ENCODE assay signal across 9 mouse cellular contexts in genomic region chr7:43894836-43895235, GRCm38 (mm10). TPM values are rescaled to one million over a fixed set of nuclear protein-coding genes. Genes with fewer than 3 reads are reported as not detected.
DNase-seq lines count a peak whose midpoint lies in the region; ATAC-seq lines count a peak whose summit lies in the region.
"Had no signal": no experiment of that assay in that cellular context is flagged by ENCODE, and none has a peak within 500 bp of the region (broad histone marks: within the 10 kb centered on the region; RNA-seq: fewer than 3 reads in every experiment).

No protein-coding gene starts in this region.

- peak; percentile 53 for ATAC-seq in CD4-positive, CD25-positive, alpha-beta regulatory T cell, adult 4 months
- ATAC-seq in forebrain, embryonic 11.5 days (replicated peaks; ENCODE audit: low FRiP score) = peak; percentile 91
- peak; percentile 96 for ATAC-seq in heart, embryonic 16.5 days (replicated peaks; ENCODE audit: extremely low read depth, insufficient read depth, low FRiP score)
- peak; percentile 71 for ATAC-seq in liver, embryonic 11.5 days (replicated peaks; ENCODE audit: low FRiP score)
- ATAC-seq in neural tube, embryonic 11.5 days (ENCODE audit: insufficient read depth, low FRiP score, low TSS enrichment) = peak; percentile 83
- peak; percentile 83 for ATAC-seq in stomach, embryonic 15.5 days (ENCODE audit: insufficient read depth, low FRiP score, low read depth)

- no peaks in the 10 kb centered on the region for H3K36me3 ChIP-seq in forebrain, embryonic 11.5 days (ENCODE audit: control insufficient read depth, insufficient read depth, low read length)
- H3K36me3 ChIP-seq in heart, embryonic 16.5 days (ENCODE audit: control insufficient read depth, insufficient read depth) = no peaks in the 10 kb centered on the region
- H3K36me3 ChIP-seq in liver, embryonic 11.5 days (ENCODE audit: control insufficient read depth, insufficient read depth, low read length) = no peaks in the 10 kb centered on the region
- no peaks in the 10 kb centered on the region for H3K36me3 ChIP-seq in neural tube, embryonic 11.5 days (ENCODE audit: control insufficient read depth, insufficient read depth, low read length)
- no peaks in the 10 kb centered on the region for H3K36me3 ChIP-seq in stomach, embryonic 15.5 days

- no peak overlapping the region for H3K27ac ChIP-seq in forebrain, embryonic 11.5 days (ENCODE audit: low read depth, low read length)
- no peak overlapping the region for H3K27ac ChIP-seq in heart, embryonic 16.5 days (ENCODE audit: low read length)
- no peak overlapping the region for H3K27ac ChIP-seq in liver, embryonic 11.5 days (ENCODE audit: low read depth, low read length)
- H3K27ac ChIP-seq in neural tube, embryonic 11.5 days (ENCODE audit: low read depth, low read length) = no peak overlapping the region
- H3K27ac ChIP-seq in stomach, embryonic 15.5 days = no peak overlapping the region

- no peak overlapping the region for H3K4me3 ChIP-seq in forebrain, embryonic 11.5 days (ENCODE audit: low read depth, low read length)
- H3K4me3 ChIP-seq in heart, embryonic 16.5 days (ENCODE audit: low read length) = no peak overlapping the region
- H3K4me3 ChIP-seq in liver, embryonic 11.5 days (ENCODE audit: low read depth, low read length) = no peak overlapping the region
- no peak overlapping the region for H3K4me3 ChIP-seq in neural tube, embryonic 11.5 days (ENCODE audit: low read depth, low read length)
- no peak overlapping the region for H3K4me3 ChIP-seq in stomach, embryonic 15.5 days (replicated peaks)
- H3K4me3 ChIP-seq: erythroblast, embryonic 14.5 days had no signal

- no peaks in the 10 kb centered on the region for H3K9me3 ChIP-seq in forebrain, embryonic 11.5 days (ENCODE audit: control insufficient read depth, low read length)
- H3K9me3 ChIP-seq in heart, embryonic 16.5 days (replicated peaks; ENCODE audit: control insufficient read depth, low read length) = no peaks in the 10 kb centered on the region
- H3K9me3 ChIP-seq in liver, embryonic 11.5 days (ENCODE audit: control insufficient read depth, low read length) = no peaks in the 10 kb centered on the region
- H3K9me3 ChIP-seq in neural tube, embryonic 11.5 days (ENCODE audit: control insufficient read depth, low read length) = no peaks in the 10 kb centered on the region
- H3K9me3 ChIP-seq in stomach, embryonic 15.5 days = no peaks in the 10 kb centered on the region

- H3K27me3 ChIP-seq in forebrain, embryonic 11.5 days (ENCODE audit: control insufficient read depth, insufficient read depth, low read length) = no peaks in the 10 kb centered on the region
- no peaks in the 10 kb centered on the region for H3K27me3 ChIP-seq in heart, embryonic 16.5 days (ENCODE audit: control insufficient read depth, insufficient read depth, low read length)
- no peaks in the 10 kb centered on the region for H3K27me3 ChIP-seq in liver, embryonic 11.5 days (replicated peaks; ENCODE audit: control insufficient read depth, insufficient read depth, low read length)
- no peaks in the 10 kb centered on the region for H3K27me3 ChIP-seq in neural tube, embryonic 11.5 days (ENCODE audit: control insufficient read depth, insufficient read depth, low read length)
- no peaks in the 10 kb centered on the region for H3K27me3 ChIP-seq in stomach, embryonic 15.5 days (replicated peaks)

- peak; percentile 64 for DNase-seq in c-Kit-positive CD71-negative TER-119-negative erythroid progenitor cells, embryonic 14.5 days (ENCODE audit: low read depth)
- peak; percentile 90 for DNase-seq in forebrain, embryonic 11.5 days (ENCODE audit: low spot score)
- DNase-seq in kidney, postnatal 14 days = peak; percentile 90
- peak; percentile 58 for DNase-seq in liver, embryonic 11.5 days (ENCODE audit: low spot score)
- peak; percentile 88 for DNase-seq in neural tube, embryonic 11.5 days (ENCODE audit: low spot score)

- no peak overlapping the region for H3K9ac ChIP-seq in forebrain, embryonic 11.5 days (ENCODE audit: low read length)
- H3K9ac ChIP-seq in heart, embryonic 16.5 days (ENCODE audit: low read length) = no peak overlapping the region
- H3K9ac ChIP-seq in liver, embryonic 11.5 days (ENCODE audit: low read depth, low read length) = no peak overlapping the region
- no peak overlapping the region for H3K9ac ChIP-seq in neural tube, embryonic 11.5 days (ENCODE audit: low read length)
- H3K9ac ChIP-seq in stomach, embryonic 15.5 days = no peak overlapping the region

- H3K4me2 ChIP-seq in forebrain, embryonic 11.5 days (ENCODE audit: low read depth, low read length, severe bottlenecking) = no peak overlapping the region
- no peak overlapping the region for H3K4me2 ChIP-seq in heart, embryonic 16.5 days (ENCODE audit: low read depth, low read length)
- no peak overlapping the region for H3K4me2 ChIP-seq in liver, embryonic 11.5 days
- H3K4me2 ChIP-seq in neural tube, embryonic 11.5 days (ENCODE audit: low read depth) = no peak overlapping the region
- no peak overlapping the region for H3K4me2 ChIP-seq in stomach, embryonic 15.5 days

- 4% methylated on average over 1 of the region's 1 CpGs for WGBS in forebrain, embryonic 11.5 days
- WGBS in heart, embryonic 16.5 days = 8% methylated on average over 1 of the region's 1 CpGs
- WGBS in liver, embryonic 11.5 days = 10% methylated on average over 1 of the region's 1 CpGs
- WGBS in neural tube, embryonic 11.5 days = 12% methylated on average over 1 of the region's 1 CpGs
- 26% methylated on average over 1 of the region's 1 CpGs for WGBS in stomach, embryonic 15.5 days

- H3K4me1 ChIP-seq in forebrain, embryonic 11.5 days (replicated peaks; ENCODE audit: control insufficient read depth, insufficient read depth, low read length) = no peaks in the 10 kb centered on the region
- H3K4me1 ChIP-seq in heart, embryonic 16.5 days (ENCODE audit: control insufficient read depth, insufficient read depth, low read length) = no peaks in the 10 kb centered on the region
- no peaks in the 10 kb centered on the region for H3K4me1 ChIP-seq in liver, embryonic 11.5 days (replicated peaks; ENCODE audit: control insufficient read depth, insufficient read depth, low read length)
- no peaks in the 10 kb centered on the region for H3K4me1 ChIP-seq in neural tube, embryonic 11.5 days (ENCODE audit: control insufficient read depth, insufficient read depth, low read length)
- H3K4me1 ChIP-seq in stomach, embryonic 15.5 days = no peaks in the 10 kb centered on the region

RNA-seq across cellular contexts. Expression of gene Klk4, which starts 13.9 kb away (rescaled TPM):
- not detected for polyA plus RNA-seq in CD4-positive, CD25-positive, alpha-beta regulatory T cell, adult 4 months (2017; shearing (Covaris generic))
- polyA plus RNA-seq in forebrain, embryonic 11.5 days (2014; fragmentation: Nextera tagmentation; extraction: Ambion mirVana) = not detected in 2 replicates
- 0.11 and 0.15 TPM in 2 replicates for polyA plus RNA-seq in heart, embryonic 16.5 days (2015; fragmentation: Nextera tagmentation; extraction: Ambion mirVana)
- polyA plus RNA-seq in liver, embryonic 11.5 days (2014; fragmentation: Nextera tagmentation; extraction: Ambion mirVana) = 0.18 TPM in 1 of 2 replicates, not detected in the other
- not detected in 2 replicates for polyA plus RNA-seq in neural tube, embryonic 11.5 days (2014; fragmentation: Nextera tagmentation; extraction: Ambion mirVana)
- polyA plus RNA-seq in stomach, embryonic 15.5 days (2015; fragmentation: Nextera tagmentation; extraction: Ambion mirVana) = not detected in 2 replicates
- polyA plus RNA-seq: erythroblast, embryonic 14.5 days had no signal

RNA-seq across cellular contexts. Expression of gene Klk15, which starts 38.7 kb away (rescaled TPM):
- polyA plus RNA-seq in CD4-positive, CD25-positive, alpha-beta regulatory T cell, adult 4 months (2017; shearing (Covaris generic)) = not detected
- not detected in 2 replicates for polyA plus RNA-seq in forebrain, embryonic 11.5 days (2014; fragmentation: Nextera tagmentation; extraction: Ambion mirVana)
- polyA plus RNA-seq in heart, embryonic 16.5 days (2015; fragmentation: Nextera tagmentation; extraction: Ambion mirVana) = not detected in 2 replicates
- not detected in 2 replicates for polyA plus RNA-seq in liver, embryonic 11.5 days (2014; fragmentation: Nextera tagmentation; extraction: Ambion mirVana)
- not detected in 2 replicates for polyA plus RNA-seq in neural tube, embryonic 11.5 days (2014; fragmentation: Nextera tagmentation; extraction: Ambion mirVana)
- not detected in 2 replicates for polyA plus RNA-seq in stomach, embryonic 15.5 days (2015; fragmentation: Nextera tagmentation; extraction: Ambion mirVana)
- polyA plus RNA-seq: erythroblast, embryonic 14.5 days had no signal

RNA-seq across cellular contexts. Expression of gene Klk5, which starts 53.1 kb away (rescaled TPM):
- polyA plus RNA-seq in CD4-positive, CD25-positive, alpha-beta regulatory T cell, adult 4 months (2017; shearing (Covaris generic)) = not detected
- 0.31 and 0.51 TPM in 2 replicates for polyA plus RNA-seq in forebrain, embryonic 11.5 days (2014; fragmentation: Nextera tagmentation; extraction: Ambion mirVana)
- not detected in 2 replicates for polyA plus RNA-seq in heart, embryonic 16.5 days (2015; fragmentation: Nextera tagmentation; extraction: Ambion mirVana)
- not detected in 2 replicates for polyA plus RNA-seq in liver, embryonic 11.5 days (2014; fragmentation: Nextera tagmentation; extraction: Ambion mirVana)
- polyA plus RNA-seq in neural tube, embryonic 11.5 days (2014; fragmentation: Nextera tagmentation; extraction: Ambion mirVana) = not detected in 2 replicates
- not detected in 2 replicates for polyA plus RNA-seq in stomach, embryonic 15.5 days (2015; fragmentation: Nextera tagmentation; extraction: Ambion mirVana)

RNA-seq across cellular contexts. Expression of gene Klk1b8, which starts 55.6 kb away (rescaled TPM):
- polyA plus RNA-seq in CD4-positive, CD25-positive, alpha-beta regulatory T cell, adult 4 months (2017; shearing (Covaris generic)) = not detected
- polyA plus RNA-seq in forebrain, embryonic 11.5 days (2014; fragmentation: Nextera tagmentation; extraction: Ambion mirVana) = not detected in 2 replicates
- not detected in 2 replicates for polyA plus RNA-seq in heart, embryonic 16.5 days (2015; fragmentation: Nextera tagmentation; extraction: Ambion mirVana)
- polyA plus RNA-seq in liver, embryonic 11.5 days (2014; fragmentation: Nextera tagmentation; extraction: Ambion mirVana) = not detected in 2 replicates
- not detected in 2 replicates for polyA plus RNA-seq in neural tube, embryonic 11.5 days (2014; fragmentation: Nextera tagmentation; extraction: Ambion mirVana)
- polyA plus RNA-seq in stomach, embryonic 15.5 days (2015; fragmentation: Nextera tagmentation; extraction: Ambion mirVana) = 1.4 and 1.7 TPM in 2 replicates
- polyA plus RNA-seq: erythroblast, embryonic 14.5 days had no signal
